Mouse (Mus musculus): Measurements from ENCODE around the gene Vmn1r5. TPM values are rescaled to one million over a fixed set of nuclear protein-coding genes. Genes with fewer than 3 reads are reported as not detected.
"Not testable (repeated sequence)": the region's sequence is repeated elsewhere in the genome, so short reads cannot be mapped to it uniquely, and the experiment has no call there.

Gene Vmn1r5
- total RNA-seq (2021): not detected in 2 replicates
- long read RNA-seq, experiment 1: 0 reads
- long read RNA-seq, experiment 2: 0 reads

DNA sequence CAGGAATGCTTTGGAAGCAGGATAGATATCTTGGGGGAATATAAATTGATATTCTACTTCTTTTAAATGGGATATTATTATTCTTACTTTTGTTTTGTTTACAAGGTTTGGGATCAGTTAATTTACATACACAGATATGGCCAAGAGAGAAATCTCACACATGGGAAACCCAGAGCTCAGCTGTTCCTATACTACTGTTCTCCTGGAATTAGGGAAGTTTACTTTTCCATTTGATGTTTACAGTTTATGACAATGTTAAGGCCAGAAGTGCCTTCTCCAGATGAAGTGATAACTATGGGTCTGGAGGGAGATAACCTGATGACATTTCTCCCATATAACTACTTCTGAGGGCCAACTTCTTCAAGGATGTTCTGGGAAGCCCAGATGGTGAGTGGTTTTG lies at the start of gene Vmn1r5:
Gene Vmn1r5 (plus strand): TSS at position 301 of the 400 bp plus-strand sequence.
- no peak for DNase-seq

DNA sequence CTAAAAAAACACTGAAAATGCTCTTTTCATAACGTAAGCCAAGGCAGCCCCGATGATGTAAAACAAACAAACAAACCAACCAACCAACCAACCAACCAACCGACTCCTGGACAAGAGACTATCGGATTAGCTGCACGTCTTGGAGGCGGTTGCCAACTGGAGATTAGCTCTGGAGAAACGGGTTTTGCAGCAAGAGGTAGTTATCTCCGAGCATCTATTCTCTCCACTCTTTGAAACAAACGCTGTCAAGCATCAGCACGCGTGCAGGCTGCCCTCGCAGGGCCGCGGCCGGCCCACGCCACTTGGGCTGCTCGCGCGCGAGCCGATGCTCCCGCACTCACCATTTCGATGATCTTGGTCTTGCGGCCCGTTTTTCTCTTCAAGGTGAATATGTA lies 46.7 kb upstream of the Vmn1r5 start:
- no peak for DNase-seq

DNA sequence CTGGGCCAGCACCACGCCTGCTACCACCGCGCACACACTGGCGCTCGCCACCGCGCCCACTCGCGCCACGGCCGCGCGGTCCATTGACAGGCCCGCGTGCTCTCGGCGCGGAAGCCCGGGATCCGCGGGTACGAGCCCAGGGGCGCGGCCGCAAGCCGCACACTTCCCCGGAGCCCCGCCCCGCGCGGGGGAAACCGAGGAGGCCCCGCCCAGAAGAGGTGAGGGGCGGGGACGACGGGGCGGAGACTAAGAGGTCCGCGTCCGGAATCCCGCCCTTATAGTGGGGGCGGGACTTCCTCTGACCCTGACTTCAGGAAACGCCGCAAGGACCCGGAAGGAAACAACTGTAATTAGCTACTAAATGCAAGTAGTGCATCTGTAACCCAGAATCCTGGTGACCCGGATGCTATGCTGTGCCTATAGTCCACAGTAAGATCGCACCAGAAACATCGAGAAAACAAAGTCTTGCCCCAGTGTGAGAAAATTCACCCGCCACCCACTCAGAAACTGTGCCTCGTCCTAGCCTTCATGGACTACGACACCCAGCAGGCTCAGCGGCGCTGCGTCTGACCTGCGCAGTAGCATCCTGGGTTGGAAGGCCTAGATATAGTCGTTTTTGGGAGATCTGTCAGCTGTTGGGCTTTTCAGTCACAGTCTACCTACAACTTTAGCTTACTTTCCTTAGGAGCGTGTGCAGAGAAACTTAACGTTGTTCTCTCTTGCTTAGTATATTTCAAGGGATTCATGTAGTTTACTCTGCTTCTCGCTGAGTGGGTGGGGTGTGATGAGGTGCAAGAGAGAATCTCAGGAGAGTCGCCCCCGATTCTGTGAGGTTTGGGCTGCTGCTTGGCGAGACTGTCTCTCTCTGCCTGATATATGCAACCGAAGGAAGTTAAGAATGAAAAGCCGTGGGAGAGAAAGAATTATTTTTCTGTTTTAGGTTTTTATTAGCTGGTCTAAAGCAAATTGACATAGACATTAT lies 46.1 kb upstream of the Vmn1r5 start, which contains the start of the genes Nt5c3 and Vmn1r4:
Gene Nt5c3 (minus strand): TSS at position 207 of the 982 bp plus-strand sequence.
Gene Vmn1r4 (plus strand): TSS at position 290 of the 982 bp plus-strand sequence.
- peak; percentile 96 for DNase-seq

DNA sequence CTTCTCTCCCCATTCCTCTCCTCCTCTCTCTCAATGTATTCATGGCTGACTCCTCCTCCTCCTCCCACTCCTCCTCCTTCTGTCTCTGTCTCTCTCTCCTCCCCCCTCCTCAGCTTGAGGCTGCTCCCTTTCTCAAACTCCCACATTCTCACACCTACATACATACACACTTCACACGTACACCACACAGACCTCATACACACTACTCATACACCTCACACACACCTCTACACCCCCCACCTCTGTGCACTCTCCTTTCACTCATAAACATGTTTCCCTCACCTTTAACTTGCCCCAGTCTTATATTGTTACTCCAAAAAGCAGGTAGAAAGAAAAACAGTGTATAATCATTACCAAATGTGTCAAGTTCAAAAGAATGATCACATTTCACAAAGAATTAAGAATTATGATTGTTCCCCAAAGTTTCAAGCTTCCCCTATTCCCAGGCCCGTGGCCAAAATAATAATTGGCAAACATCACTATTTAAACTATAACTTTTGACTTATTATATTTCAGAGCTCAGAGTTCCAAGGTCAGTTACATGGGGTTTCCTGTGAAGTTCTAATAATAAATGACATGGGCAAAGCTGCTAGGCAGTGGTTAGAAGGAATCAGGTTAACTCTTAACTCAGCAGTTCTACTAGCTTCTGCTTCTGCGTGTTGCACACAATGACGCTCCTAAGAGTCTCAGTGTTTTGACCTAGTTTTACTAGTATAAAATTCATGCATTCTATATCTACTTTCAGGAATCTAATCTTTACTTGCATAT lies 38.2 kb upstream of the Vmn1r5 start:
- DNase-seq: no peak

DNA sequence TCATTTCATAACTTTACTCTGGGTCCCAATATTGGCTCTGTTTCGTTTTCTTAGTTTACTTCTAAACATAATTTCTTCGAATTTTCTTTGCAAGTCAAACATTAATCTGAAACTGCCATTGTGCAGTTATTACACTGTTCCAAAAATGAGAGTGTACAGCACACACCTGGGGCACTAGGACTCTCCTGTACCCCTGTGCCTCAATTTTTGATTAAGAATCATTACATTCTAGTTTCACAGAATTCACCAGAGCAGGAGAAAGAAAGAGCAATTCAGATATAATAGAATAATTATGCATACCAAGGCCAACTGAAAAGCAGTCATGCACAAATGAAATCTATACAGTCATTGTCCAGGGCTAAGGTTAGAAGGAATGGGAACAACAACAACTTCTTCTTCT lies 37.6 kb upstream of the Vmn1r5 start:
- no peak for DNase-seq

DNA sequence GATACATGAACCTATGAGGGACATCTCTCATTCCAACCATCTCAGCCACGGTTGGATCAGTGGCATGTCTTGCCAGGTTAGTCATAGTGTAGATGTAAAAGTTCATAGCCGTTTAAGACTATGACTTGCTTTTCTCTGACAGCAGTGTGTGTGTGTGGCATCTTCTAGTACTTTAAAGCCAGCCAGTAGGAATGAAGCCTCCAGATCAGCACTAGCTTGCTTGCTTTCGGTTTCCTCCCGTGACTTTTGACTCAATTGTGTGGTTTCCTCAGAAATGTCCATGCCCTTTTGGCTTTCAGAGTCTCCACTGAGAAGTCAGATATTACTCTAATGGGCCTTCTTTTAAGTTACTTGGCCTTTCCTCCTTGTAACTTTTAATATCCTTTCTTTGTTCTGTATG lies 35.7 kb upstream of the Vmn1r5 start:
- no peak for DNase-seq

DNA sequence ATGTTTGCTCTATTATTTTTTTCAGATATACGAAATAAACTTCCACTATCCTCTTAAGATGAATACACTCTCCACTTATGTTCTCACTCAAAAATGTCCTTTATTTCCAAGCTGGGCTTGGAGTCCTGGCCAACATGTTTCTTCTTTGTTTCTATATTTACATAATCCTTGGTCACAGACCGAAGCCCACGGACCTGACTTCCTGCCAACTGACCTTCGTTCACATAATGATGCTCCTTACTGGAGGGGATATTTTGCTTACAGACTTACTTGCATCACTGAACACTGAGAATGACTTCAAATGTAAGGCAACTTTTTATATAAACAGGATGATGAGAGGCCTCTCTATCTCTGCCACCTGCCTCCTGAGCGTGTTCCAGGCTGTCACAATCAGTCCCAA lies 13.6 kb upstream of the Vmn1r5 start:
- DNase-seq: no peak

DNA sequence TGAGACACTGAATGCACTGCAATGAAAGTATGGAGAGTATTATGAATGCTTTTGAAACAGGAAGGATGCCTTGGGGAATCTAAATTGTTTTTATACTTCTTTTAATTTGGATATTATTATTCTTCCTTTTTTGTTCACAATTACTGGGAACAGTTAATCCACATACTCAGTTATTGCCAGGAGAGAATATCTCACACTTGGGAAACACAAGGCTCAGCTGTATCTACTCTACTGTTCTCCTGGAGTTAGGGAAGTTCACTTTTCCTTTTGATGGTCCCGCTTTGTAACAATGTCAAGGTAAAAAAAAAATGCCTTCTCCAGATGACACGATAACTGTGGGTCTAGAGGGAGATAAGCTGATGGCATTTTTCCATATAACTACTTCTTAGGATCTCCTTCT lies 26.9 kb downstream of the Vmn1r5 start, which contains the start of gene Vmn1r6:
Gene Vmn1r6 (plus strand): TSS at position 301 of the 400 bp plus-strand sequence.
- DNase-seq: no peak

DNA sequence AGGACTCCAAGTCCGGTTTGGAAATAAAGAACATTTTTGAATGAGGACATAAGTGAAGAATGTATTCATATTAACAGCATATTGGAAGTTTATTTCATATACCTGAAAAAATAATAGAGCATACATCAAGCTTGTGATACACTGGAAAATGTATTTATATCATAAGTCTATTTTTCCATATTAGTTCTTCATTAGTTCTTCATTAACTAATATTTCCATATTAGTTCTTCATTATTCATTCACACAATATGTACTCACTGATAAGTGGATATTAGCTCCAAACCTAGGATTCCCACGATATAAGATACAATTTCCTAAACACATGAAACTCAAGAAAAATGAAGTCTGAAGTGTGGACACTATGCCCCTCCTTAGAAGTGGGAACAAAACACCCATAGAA lies 55.2 kb downstream of the Vmn1r5 start, which contains the start of gene Vmn1r7:
Gene Vmn1r7 (minus strand): TSS at position 101 of the 400 bp plus-strand sequence.
- DNase-seq: not testable (repeated sequence)

DNA sequence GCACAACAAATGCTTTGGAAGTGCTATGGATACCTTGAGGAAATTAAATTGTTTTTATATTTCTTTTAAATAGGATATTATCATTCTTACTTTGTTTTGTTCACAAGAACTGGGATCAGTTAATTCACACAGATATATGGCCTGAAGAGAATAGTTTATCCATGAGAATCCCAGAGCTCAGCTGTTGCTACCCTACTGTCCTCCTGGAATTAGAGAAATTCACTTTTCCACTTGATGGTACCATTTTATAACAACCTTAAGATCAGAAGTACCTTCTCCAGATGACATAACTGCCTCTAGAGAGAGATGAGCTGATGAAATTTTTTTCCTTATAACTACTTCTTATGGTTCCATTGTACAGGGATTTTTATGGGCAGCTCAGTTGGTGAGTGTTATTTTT lies 61.9 kb downstream of the Vmn1r5 start, which contains the start of gene Vmn1r8:
Gene Vmn1r8 (plus strand): TSS at position 301 of the 400 bp plus-strand sequence.
- DNase-seq: no peak

DNA sequence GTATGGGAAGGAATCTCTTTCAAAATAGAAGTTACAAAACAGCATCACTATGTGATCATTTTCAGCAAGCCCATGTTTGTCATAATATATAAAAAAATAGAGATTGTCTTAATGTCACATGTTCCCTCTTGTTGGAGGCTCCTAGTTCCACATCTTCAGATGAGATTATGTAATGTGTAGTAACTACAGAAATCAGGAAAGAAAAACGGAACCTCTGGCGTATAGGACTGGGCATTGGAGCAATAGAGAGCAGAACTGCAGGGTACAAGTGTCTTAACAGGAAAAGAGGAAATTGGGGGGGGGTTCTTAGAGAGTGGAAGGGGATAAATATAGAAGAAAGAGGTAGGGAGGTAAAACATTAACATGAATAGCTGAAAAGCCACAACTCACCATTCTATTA lies 64.6 kb downstream of the Vmn1r5 start:
- no peak for DNase-seq

Other genes starting within 250 kb of the Vmn1r5 start
- 36.7 and 37.6 TPM in 2 replicates for gene Kbtbd2, start 172.5 kb upstream of the Vmn1r5 start, total RNA-seq (2021)
- gene Fkbp9, start 138.2 kb upstream of the Vmn1r5 start, total RNA-seq (2021): 72.1 and 73.3 TPM in 2 replicates
- 24.9 and 25.9 TPM in 2 replicates for gene Nt5c3, start 46.3 kb upstream of the Vmn1r5 start, total RNA-seq (2021)
- 0.26 and 0.41 TPM in 2 replicates for gene Vmn1r4, start 46.3 kb upstream of the Vmn1r5 start, total RNA-seq (2021)
- gene Vmn1r6, start 27.0 kb downstream of the Vmn1r5 start, total RNA-seq (2021): not detected in 2 replicates
- gene Vmn1r7, start 55.1 kb downstream of the Vmn1r5 start, total RNA-seq (2021): not detected in 2 replicates
- gene Vmn1r8, start 62.0 kb downstream of the Vmn1r5 start, total RNA-seq (2021): not detected in 2 replicates
- not detected in 2 replicates for gene Vmn1r9, start 96.5 kb downstream of the Vmn1r5 start, total RNA-seq (2021)
- gene Vmn1r10, start 139.2 kb downstream of the Vmn1r5 start, total RNA-seq (2021): not detected in 2 replicates
- not detected in 2 replicates for gene Vmn1r11, start 163.2 kb downstream of the Vmn1r5 start, total RNA-seq (2021)
- gene Vmn1r12, start 186.6 kb downstream of the Vmn1r5 start, total RNA-seq (2021): not detected in 2 replicates
- not detected in 2 replicates for gene Vmn1r13, start 233.0 kb downstream of the Vmn1r5 start, total RNA-seq (2021)

Data from adrenal gland, postnatal 14 days (tissue).